Mouse (Mus musculus): ENCODE results near the gene Zcchc2. TPM values are rescaled to one million over a fixed set of nuclear protein-coding genes. Genes with fewer than 3 reads are reported as not detected.
A peak's percentile ranks its signal among the peaks of the same experiment; 100 is the strongest.

The Zcchc2 gene
- polyA plus RNA-seq, 1 experiment from 2014 or later, result 2.3 TPM

DNA sequence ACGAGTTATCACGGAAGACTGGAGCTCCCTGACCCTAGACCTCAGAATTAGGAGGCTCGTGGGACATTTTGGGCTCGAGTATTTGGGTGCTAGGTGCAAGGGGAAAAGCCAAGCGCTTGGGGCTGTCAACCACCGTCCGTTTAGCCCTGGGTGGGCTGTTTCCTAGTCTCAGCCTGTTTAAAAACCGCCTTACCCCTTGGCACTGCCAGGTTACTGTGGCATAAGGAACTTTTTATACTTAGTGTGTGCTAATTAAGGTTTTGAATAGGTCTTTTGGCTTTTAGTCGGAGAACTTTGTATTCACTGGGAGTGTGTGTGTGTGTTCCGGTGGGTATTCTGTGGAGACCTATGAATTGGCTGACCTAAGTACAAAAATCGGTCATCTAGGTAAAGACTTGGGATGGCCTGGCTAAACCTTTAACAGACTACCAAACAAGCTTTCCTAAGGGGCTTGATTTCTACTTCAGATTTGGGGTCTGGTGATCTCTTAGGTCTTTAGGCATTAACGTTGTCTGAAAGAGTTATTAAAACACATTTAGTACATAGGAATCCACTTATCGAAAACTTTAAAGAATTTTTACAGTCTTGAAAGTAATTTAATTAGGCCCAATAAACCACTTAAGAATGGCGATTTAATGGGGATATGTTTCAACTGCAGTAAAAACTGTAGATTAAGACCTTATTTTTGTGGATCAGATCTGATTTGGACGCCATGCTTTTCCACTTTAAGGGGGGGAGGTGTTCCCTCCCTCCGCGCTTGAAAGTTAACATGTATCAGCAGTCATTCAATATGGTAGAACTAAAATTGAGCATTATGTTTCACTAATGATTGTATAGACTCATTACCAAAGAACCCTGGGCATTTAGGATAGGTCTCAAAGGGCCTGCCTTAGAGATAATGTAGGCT lies 2.0 kb downstream of the Zcchc2 start:
- Histone ChIP-seq H3K4me3 (peak overlapping the region; percentile 88), H3K9me3 (no peaks in the 10 kb centered on the region), H3K36me3 (replicated peaks) (no peaks in the 10 kb centered on the region), H3K4me1 (peaks cover 43% of the 10 kb centered on the region), H3K27me3 (replicated peaks; ENCODE audit: low read depth, poor library complexity, severe bottlenecking) (peaks cover 14% of the 10 kb centered on the region; the same call in 1 of the 2 replicates), H3K27ac (replicated peaks) (no peak overlapping the region)
- DNase-seq (ENCODE audit: low spot score), result no peak
- 32% methylated on average over 17 of the region's 17 CpGs for WGBS

GRCm38 (mm10) chr1:105993196-105993595 lies 3.0 kb downstream of the Zcchc2 start:
- peak overlapping the region; percentile 88 for H3K4me3 ChIP-seq
- WGBS, result 14% methylated on average over 7 of the region's 7 CpGs
- H3K27ac ChIP-seq (replicated peaks), result peak overlapping the region; percentile 90

GRCm38 (mm10) chr1:105993601-105994209 lies 3.5 kb downstream of the Zcchc2 start:
- Histone ChIP-seq H3K27me3 (replicated peaks; ENCODE audit: low read depth, poor library complexity, severe bottlenecking) (peaks cover 14% of the 10 kb centered on the region; the same call in 1 of the 2 replicates), H3K27ac (replicated peaks) (peak overlapping the region; percentile 90), H3K9me3 (no peaks in the 10 kb centered on the region), H3K36me3 (replicated peaks) (no peaks in the 10 kb centered on the region; the same call in 1 of the 2 replicates), H3K4me3 (peak overlapping the region; percentile 88), H3K4me1 (peaks cover 43% of the 10 kb centered on the region)
- under 1% methylated on average over 37 of the region's 37 CpGs for WGBS
- DNase-seq (ENCODE audit: low spot score), result peak; percentile 94

More at GRCm38 (mm10) chr1:105993196-105993595, 3.0 kb downstream of the Zcchc2 start:
- Histone ChIP-seq H3K27me3 (replicated peaks; ENCODE audit: low read depth, poor library complexity, severe bottlenecking) (peaks cover 14% of the 10 kb centered on the region; the same call in 1 of the 2 replicates), H3K4me1 (peaks cover 43% of the 10 kb centered on the region), H3K9me3 (no peaks in the 10 kb centered on the region), H3K36me3 (replicated peaks) (no peaks in the 10 kb centered on the region)
- no peak for DNase-seq (ENCODE audit: low spot score)

DNA sequence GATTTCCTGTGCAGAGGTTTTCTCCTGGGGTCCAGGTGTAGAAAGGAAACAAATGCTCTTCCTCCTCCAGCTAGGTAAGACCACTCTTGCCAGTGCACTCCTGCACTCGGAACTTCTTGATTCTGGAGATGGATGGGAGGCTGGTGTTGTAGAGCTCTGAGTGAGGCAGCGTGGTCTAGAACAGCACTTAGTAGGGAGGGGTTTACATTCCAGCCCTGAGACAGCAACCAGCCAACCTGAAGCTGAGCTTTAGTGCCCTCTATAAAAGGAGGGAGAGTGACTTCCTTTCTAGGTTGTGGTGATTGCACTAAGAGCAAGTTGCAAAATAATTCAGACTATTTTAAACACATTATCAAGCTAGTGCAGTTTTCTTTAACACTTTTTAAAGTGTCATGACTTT lies 5.8 kb downstream of the Zcchc2 start:
- WGBS, result 69% methylated on average over 2 of the region's 2 CpGs
- Histone ChIP-seq H3K4me1 (peaks cover 37% of the 10 kb centered on the region), H3K4me3 (no peak overlapping the region), H3K27ac (replicated peaks) (no peak overlapping the region), H3K9me3 (no peaks in the 10 kb centered on the region), H3K27me3 (replicated peaks; ENCODE audit: low read depth, poor library complexity, severe bottlenecking) (peaks cover 14% of the 10 kb centered on the region; the same call in 1 of the 2 replicates), H3K36me3 (replicated peaks) (no peaks in the 10 kb centered on the region; the same call in 1 of the 2 replicates)
- no peak for DNase-seq (ENCODE audit: low spot score)

GRCm38 (mm10) chr1:105997282-105997681 lies 7.1 kb downstream of the Zcchc2 start:
- H3K4me3 ChIP-seq, result no peak overlapping the region
- DNase-seq (ENCODE audit: low spot score), result no peak
- 83% methylated on average over 3 of the region's 3 CpGs for WGBS
- no peak overlapping the region for H3K27ac ChIP-seq (replicated peaks)
- H3K36me3 ChIP-seq (replicated peaks), result no peaks in the 10 kb centered on the region; the same call in 1 of the 2 replicates
- H3K4me1 ChIP-seq, result peaks cover 24% of the 10 kb centered on the region
- peaks cover 4% of the 10 kb centered on the region; the same call in 1 of the 2 replicates for H3K27me3 ChIP-seq (replicated peaks; ENCODE audit: low read depth, poor library complexity, severe bottlenecking)
- H3K9me3 ChIP-seq, result no peaks in the 10 kb centered on the region

DNA sequence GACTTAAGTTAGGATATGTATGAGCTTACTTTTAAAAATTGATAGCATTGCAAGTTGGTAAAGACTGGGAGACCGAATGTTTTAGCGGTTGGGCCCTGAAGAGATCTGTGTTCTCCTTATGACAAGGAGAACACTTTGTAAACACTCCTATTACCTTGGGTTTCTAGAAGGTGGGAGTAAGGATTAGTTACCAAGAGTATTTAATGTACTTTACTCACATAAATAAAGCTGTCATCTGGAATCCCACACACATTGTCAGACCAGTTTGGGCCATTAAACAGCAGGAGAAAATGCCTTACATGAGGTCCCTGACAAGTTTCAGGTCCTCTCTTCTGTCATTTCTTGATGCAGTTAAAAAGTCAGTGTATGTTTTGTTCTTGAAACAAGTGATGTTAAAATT lies 9.6 kb downstream of the Zcchc2 start:
- WGBS, result 95% methylated on average over 2 of the region's 2 CpGs

GRCm38 (mm10) chr1:106007581-106007980 lies 17.4 kb downstream of the Zcchc2 start:
- Histone ChIP-seq H3K27me3 (replicated peaks; ENCODE audit: low read depth, poor library complexity, severe bottlenecking) (no peaks in the 10 kb centered on the region), H3K4me3 (no peak overlapping the region), H3K27ac (replicated peaks) (no peak overlapping the region), H3K9me3 (no peaks in the 10 kb centered on the region), H3K4me1 (no peaks in the 10 kb centered on the region), H3K36me3 (replicated peaks) (peaks cover 39% of the 10 kb centered on the region)
- WGBS, result 86% methylated on average over 1 of the region's 1 CpGs
- DNase-seq (ENCODE audit: low spot score), result no peak

More for the DNA sequence above, 9.6 kb downstream of the Zcchc2 start:
- Histone ChIP-seq H3K4me1 (no peaks in the 10 kb centered on the region), H3K36me3 (replicated peaks) (peaks cover 8% of the 10 kb centered on the region), H3K27me3 (replicated peaks; ENCODE audit: low read depth, poor library complexity, severe bottlenecking) (no peaks in the 10 kb centered on the region), H3K4me3 (no peak overlapping the region), H3K27ac (replicated peaks) (no peak overlapping the region), H3K9me3 (no peaks in the 10 kb centered on the region)
- no peak for DNase-seq (ENCODE audit: low spot score)

DNA sequence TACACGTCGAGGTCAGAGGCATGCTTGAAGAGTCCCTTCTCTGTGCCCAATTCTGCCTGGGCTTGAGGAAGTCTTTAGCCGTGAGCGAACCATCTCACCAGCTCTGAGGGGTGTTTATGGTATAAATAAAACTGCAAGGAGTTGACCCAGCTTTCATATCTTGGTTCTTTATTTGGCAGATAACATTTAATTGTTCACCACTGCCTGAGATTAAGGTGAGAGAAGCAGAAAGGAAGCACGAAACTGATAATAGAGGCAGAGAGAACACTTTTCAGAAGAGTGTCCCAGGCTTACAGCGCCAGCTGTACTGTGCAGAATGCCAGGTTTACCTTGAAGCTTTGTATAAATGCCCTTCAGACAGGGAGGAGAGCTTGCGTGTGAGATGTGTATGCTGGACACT lies 20.9 kb downstream of the Zcchc2 start:
- Histone ChIP-seq H3K4me1 (no peaks in the 10 kb centered on the region), H3K4me3 (no peak overlapping the region), H3K36me3 (replicated peaks) (peaks cover 31% of the 10 kb centered on the region), H3K9me3 (no peaks in the 10 kb centered on the region), H3K27ac (replicated peaks) (no peak overlapping the region), H3K27me3 (replicated peaks; ENCODE audit: low read depth, poor library complexity, severe bottlenecking) (no peaks in the 10 kb centered on the region)
- DNase-seq (ENCODE audit: low spot score), result no peak
- 94% methylated on average over 7 of the region's 7 CpGs for WGBS

DNA sequence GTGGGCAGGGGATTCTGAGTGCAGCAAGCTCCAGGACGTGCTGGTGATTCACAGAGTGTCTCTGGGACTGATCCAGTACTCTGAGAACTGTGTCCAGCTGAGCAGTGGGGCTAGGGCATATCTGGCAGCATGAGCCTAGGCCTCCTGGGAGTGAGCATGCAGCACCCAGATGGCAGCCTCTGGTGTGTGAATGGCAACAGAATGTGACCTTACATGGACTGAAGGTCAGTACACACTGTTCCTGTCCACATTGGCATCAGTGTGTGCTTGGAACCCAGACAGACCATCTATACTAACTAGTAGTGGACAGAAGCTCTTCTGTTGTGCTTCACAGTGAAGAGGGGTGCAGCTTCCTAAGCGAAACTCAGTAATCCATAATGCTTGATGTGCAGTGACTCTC lies 23.6 kb downstream of the Zcchc2 start:
- WGBS, result 85% methylated on average over 2 of the region's 2 CpGs
- H3K36me3 ChIP-seq (replicated peaks), result peaks cover 33% of the 10 kb centered on the region
- H3K9me3 ChIP-seq, result no peaks in the 10 kb centered on the region
- no peak overlapping the region for H3K4me3 ChIP-seq
- no peaks in the 10 kb centered on the region for H3K4me1 ChIP-seq
- DNase-seq (ENCODE audit: low spot score), result no peak
- H3K27me3 ChIP-seq (replicated peaks; ENCODE audit: low read depth, poor library complexity, severe bottlenecking), result no peaks in the 10 kb centered on the region
- H3K27ac ChIP-seq (replicated peaks), result no peak overlapping the region

DNA sequence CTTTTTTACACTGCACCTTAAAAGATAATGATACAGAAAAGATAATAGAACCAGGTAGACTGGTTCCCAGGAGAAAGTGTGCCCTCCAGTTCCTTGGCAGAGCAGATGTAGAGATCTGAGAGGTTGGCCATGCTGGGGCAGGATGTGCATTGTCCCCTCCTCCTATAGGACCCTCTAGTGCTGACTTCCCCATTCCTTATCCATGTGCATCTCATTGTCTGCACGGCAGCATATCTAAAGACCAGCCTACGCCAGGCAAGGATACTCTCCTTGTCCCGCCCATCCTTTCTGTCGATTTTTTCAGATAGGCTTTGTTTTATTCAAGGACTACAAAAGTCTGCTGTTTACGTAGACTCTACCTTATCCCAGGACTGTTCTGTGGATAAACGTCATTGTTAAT lies 26.1 kb downstream of the Zcchc2 start:
- no peak for DNase-seq (ENCODE audit: low spot score)
- Histone ChIP-seq H3K36me3 (replicated peaks) (peaks cover 39% of the 10 kb centered on the region), H3K27ac (replicated peaks) (no peak overlapping the region), H3K9me3 (no peaks in the 10 kb centered on the region), H3K27me3 (replicated peaks; ENCODE audit: low read depth, poor library complexity, severe bottlenecking) (no peaks in the 10 kb centered on the region), H3K4me1 (no peaks in the 10 kb centered on the region), H3K4me3 (no peak overlapping the region)
- WGBS, result 86% methylated on average over 6 of the region's 6 CpGs

DNA sequence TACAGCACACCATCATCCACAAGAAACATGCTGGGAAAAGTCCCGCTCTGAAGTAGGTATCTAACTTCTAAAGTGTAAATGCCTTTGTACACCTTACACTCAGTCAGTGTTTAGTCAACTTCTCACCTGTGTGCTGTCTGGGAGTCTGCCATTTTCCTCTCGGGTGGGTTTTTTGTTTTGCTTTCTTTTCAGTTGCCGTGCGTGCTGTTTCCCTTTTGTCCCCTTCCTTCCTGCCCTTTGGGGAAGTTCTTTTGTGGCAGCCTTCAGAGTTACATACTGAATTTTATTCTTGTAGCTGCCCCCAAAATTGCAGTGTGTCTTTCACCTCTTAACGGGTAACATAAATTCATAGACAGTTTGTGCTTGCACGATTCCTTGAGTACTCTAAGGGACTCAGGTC lies 29.6 kb downstream of the Zcchc2 start:
- no peak overlapping the region for H3K27ac ChIP-seq (replicated peaks)
- no peak for DNase-seq (ENCODE audit: low spot score)
- H3K4me3 ChIP-seq, result no peak overlapping the region
- no peaks in the 10 kb centered on the region for H3K27me3 ChIP-seq (replicated peaks; ENCODE audit: low read depth, poor library complexity, severe bottlenecking)
- WGBS, result 80% methylated on average over 6 of the region's 6 CpGs
- no peaks in the 10 kb centered on the region for H3K4me1 ChIP-seq
- H3K9me3 ChIP-seq, result no peaks in the 10 kb centered on the region
- peaks cover 65% of the 10 kb centered on the region for H3K36me3 ChIP-seq (replicated peaks)

DNA sequence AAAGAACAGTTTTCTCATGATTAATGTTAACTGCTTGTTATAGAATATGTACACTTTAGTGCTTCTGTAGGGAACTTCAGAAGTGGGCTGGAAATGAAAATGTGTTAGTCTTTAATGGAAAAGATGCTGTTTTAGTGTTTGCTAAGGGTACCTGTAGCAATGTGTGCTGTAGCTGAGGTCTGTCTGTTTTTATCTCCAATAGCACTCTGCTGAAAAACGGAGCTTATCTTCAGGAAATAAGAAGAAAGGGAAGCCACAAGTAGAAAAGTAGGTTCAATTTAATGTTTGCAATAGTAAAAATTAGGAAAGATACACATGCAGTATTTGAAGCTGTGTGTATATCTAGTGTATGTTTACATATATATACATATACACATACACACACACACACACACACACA lies 32.8 kb downstream of the Zcchc2 start:
- Histone ChIP-seq H3K4me1 (no peaks in the 10 kb centered on the region), H3K36me3 (replicated peaks) (peaks cover 69% of the 10 kb centered on the region), H3K4me3 (no peak overlapping the region), H3K27ac (replicated peaks) (no peak overlapping the region), H3K27me3 (replicated peaks; ENCODE audit: low read depth, poor library complexity, severe bottlenecking) (no peaks in the 10 kb centered on the region), H3K9me3 (no peaks in the 10 kb centered on the region)
- no peak for DNase-seq (ENCODE audit: low spot score)
- WGBS, result 80% methylated on average over 1 of the region's 1 CpGs

DNA sequence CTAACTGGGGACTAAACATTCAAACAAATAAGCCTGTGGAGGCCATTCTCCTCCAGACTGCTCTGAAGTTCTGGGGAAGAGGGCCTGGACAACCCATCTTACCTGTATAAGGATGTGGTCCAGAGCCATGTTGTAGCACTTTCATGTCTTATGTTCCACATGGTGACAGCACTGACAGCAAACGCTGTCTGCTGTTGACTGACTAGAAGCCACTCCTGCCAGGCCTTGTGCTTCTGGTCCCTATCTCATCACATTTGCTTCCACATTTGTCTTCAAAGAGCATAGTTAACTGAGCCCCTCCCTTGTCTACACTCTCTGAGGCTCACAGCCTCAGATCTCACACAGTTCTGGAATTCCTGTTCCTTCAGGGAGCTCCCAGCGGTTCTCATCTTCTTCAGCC lies 34.0 kb downstream of the Zcchc2 start:
- no peaks in the 10 kb centered on the region for H3K9me3 ChIP-seq
- no peak overlapping the region for H3K27ac ChIP-seq (replicated peaks)
- peaks cover 68% of the 10 kb centered on the region for H3K36me3 ChIP-seq (replicated peaks)
- WGBS, result 88% methylated on average over 2 of the region's 2 CpGs
- no peaks in the 10 kb centered on the region for H3K27me3 ChIP-seq (replicated peaks; ENCODE audit: low read depth, poor library complexity, severe bottlenecking)
- H3K4me3 ChIP-seq, result no peak overlapping the region
- DNase-seq (ENCODE audit: low spot score), result no peak
- no peaks in the 10 kb centered on the region for H3K4me1 ChIP-seq
